Mouse (Mus musculus): Measurements from ENCODE around the gene Grin2d. TPM values are rescaled to one million over a fixed set of nuclear protein-coding genes. Genes with fewer than 3 reads are reported as not detected.

The Grin2d gene
- polyA plus RNA-seq, 1 experiment from 2014 or later = 0.37 TPM

GRCm38 (mm10) chr7:45819843-45820242 is 58.3 kb downstream of the Grin2d start:
- 13% methylated on average over 25 of the region's 25 CpGs for WGBS
- Histone ChIP-seq H3K4me2 (peak overlapping the region; percentile 64), H3K36me3 (peaks cover 22% of the 10 kb centered on the region), H3K9ac (peak overlapping the region; percentile 7; the same call in 1 of the 2 replicates), H3K27me3 (replicated peaks) (peaks cover 27% of the 10 kb centered on the region), H3K4me1 (replicated peaks) (peaks cover 12% of the 10 kb centered on the region), H3K27ac (ENCODE audit: poor library complexity, severe bottlenecking) (no peak overlapping the region), H3K9me3 (replicated peaks) (no peaks in the 10 kb centered on the region), H3K4me3 (peak overlapping the region; percentile 29; the same call in 1 of the 2 replicates)
- ATAC-seq (ENCODE audit: insufficient number of reproducible peaks, low FRiP score) = no peak

GRCm38 (mm10) chr7:45815984-45816351 is 62.2 kb downstream of the Grin2d start:
- H3K9ac ChIP-seq = no peak overlapping the region
- peaks cover 33% of the 10 kb centered on the region for H3K4me1 ChIP-seq (replicated peaks)

GRCm38 (mm10) chr7:45815323-45815983 is 62.7 kb downstream of the Grin2d start:
- H3K9me3 ChIP-seq (replicated peaks) = no peaks in the 10 kb centered on the region
- no peak overlapping the region for H3K9ac ChIP-seq
- no peak for ATAC-seq (ENCODE audit: insufficient number of reproducible peaks, low FRiP score)
- H3K27ac ChIP-seq (ENCODE audit: poor library complexity, severe bottlenecking) = no peak overlapping the region
- H3K27me3 ChIP-seq (replicated peaks) = peaks cover 22% of the 10 kb centered on the region
- peaks cover 33% of the 10 kb centered on the region for H3K4me1 ChIP-seq (replicated peaks)
- 68% methylated on average over 10 of the region's 10 CpGs for WGBS
- H3K36me3 ChIP-seq = peaks cover 26% of the 10 kb centered on the region
- peak overlapping the region; percentile 60; the same call in 1 of the 2 replicates for H3K4me2 ChIP-seq
- no peak overlapping the region for H3K4me3 ChIP-seq

More at GRCm38 (mm10) chr7:45815984-45816351, 62.2 kb downstream of the Grin2d start:
- H3K27ac ChIP-seq (ENCODE audit: poor library complexity, severe bottlenecking) = no peak overlapping the region
- H3K36me3 ChIP-seq = peaks cover 21% of the 10 kb centered on the region
- no peak overlapping the region for H3K4me3 ChIP-seq
- no peak for ATAC-seq (ENCODE audit: insufficient number of reproducible peaks, low FRiP score)
- no peak overlapping the region for H3K4me2 ChIP-seq
- peaks cover 25% of the 10 kb centered on the region for H3K27me3 ChIP-seq (replicated peaks)
- H3K9me3 ChIP-seq (replicated peaks) = no peaks in the 10 kb centered on the region
- 57% methylated on average over 2 of the region's 2 CpGs for WGBS

GRCm38 (mm10) chr7:45814841-45815240 is 63.3 kb downstream of the Grin2d start:
- Histone ChIP-seq H3K36me3 (peaks cover 32% of the 10 kb centered on the region), H3K27me3 (replicated peaks) (peaks cover 20% of the 10 kb centered on the region), H3K9me3 (replicated peaks) (no peaks in the 10 kb centered on the region), H3K27ac (ENCODE audit: poor library complexity, severe bottlenecking) (no peak overlapping the region), H3K4me3 (peak overlapping the region; percentile 94), H3K4me1 (replicated peaks) (peaks cover 30% of the 10 kb centered on the region), H3K4me2 (peak overlapping the region; percentile 60), H3K9ac (no peak overlapping the region)
- no peak for ATAC-seq (ENCODE audit: insufficient number of reproducible peaks, low FRiP score)
- 14% methylated on average over 5 of the region's 5 CpGs for WGBS

GRCm38 (mm10) chr7:45813787-45814779 is 64.1 kb downstream of the Grin2d start, which contains the start of gene Cyth2:
Cyth2 (minus strand) TSS chr7:45814581.
- peak within 1 kb of the TSS; percentile 94 for H3K4me3 ChIP-seq
- WGBS = 0% methylated on average over 79 of the region's 92 CpGs
- no peaks in the 10 kb centered on the region for H3K9me3 ChIP-seq (replicated peaks)
- peak within 1 kb of the TSS; percentile 98 for H3K9ac ChIP-seq
- H3K36me3 ChIP-seq = peaks cover 40% of the 10 kb centered on the region
- H3K4me1 ChIP-seq (replicated peaks) = peaks cover 28% of the 10 kb centered on the region
- peak within 1 kb of the TSS; percentile 82 for H3K4me2 ChIP-seq
- H3K27ac ChIP-seq (ENCODE audit: poor library complexity, severe bottlenecking) = peak within 1 kb of the TSS; percentile 100
- H3K27me3 ChIP-seq (replicated peaks) = peaks cover 15% of the 10 kb centered on the region
- peak; percentile 99 for ATAC-seq (ENCODE audit: insufficient number of reproducible peaks, low FRiP score)

GRCm38 (mm10) chr7:45812921-45813320 is 65.3 kb downstream of the Grin2d start:
- Histone ChIP-seq H3K27me3 (replicated peaks) (0 out of 2 replicates have a peak, but pooled peaks cover 4% of the 10 kb centered on the region), H3K4me3 (peak overlapping the region; percentile 94), H3K27ac (ENCODE audit: poor library complexity, severe bottlenecking) (no peak overlapping the region), H3K9me3 (replicated peaks) (no peaks in the 10 kb centered on the region), H3K4me1 (replicated peaks) (peaks cover 28% of the 10 kb centered on the region), H3K9ac (peak overlapping the region; percentile 98), H3K36me3 (peaks cover 51% of the 10 kb centered on the region), H3K4me2 (peak overlapping the region; percentile 82)
- ATAC-seq (ENCODE audit: insufficient number of reproducible peaks, low FRiP score) = no peak
- 83% methylated on average over 8 of the region's 8 CpGs for WGBS

- no peak for ATAC-seq (ENCODE audit: insufficient number of reproducible peaks, low FRiP score)
- H3K4me2 ChIP-seq = no peak overlapping the region
- no peak overlapping the region for H3K4me3 ChIP-seq
- no peak overlapping the region for H3K9ac ChIP-seq
- H3K4me1 ChIP-seq (replicated peaks) = peaks cover 19% of the 10 kb centered on the region
- H3K36me3 ChIP-seq = peaks cover 72% of the 10 kb centered on the region
- no peak overlapping the region for H3K27ac ChIP-seq (ENCODE audit: poor library complexity, severe bottlenecking)
- no peaks in the 10 kb centered on the region for H3K9me3 ChIP-seq (replicated peaks)
- WGBS = 83% methylated on average over 14 of the region's 14 CpGs
- H3K27me3 ChIP-seq (replicated peaks) = no peaks in the 10 kb centered on the region
Observed at GRCm38 (mm10) chr7:45809276-45810075, 68.7 kb downstream of the Grin2d start.

- 64% methylated on average over 11 of the region's 11 CpGs for WGBS
- H3K27ac ChIP-seq (ENCODE audit: poor library complexity, severe bottlenecking) = no peak overlapping the region
Observed at GRCm38 (mm10) chr7:45808471-45808870, 69.7 kb downstream of the Grin2d start.

GRCm38 (mm10) chr7:45805941-45806340 is 72.2 kb downstream of the Grin2d start:
- WGBS = 59% methylated on average over 5 of the region's 5 CpGs

More at GRCm38 (mm10) chr7:45808471-45808870, 69.7 kb downstream of the Grin2d start:
- ATAC-seq (ENCODE audit: insufficient number of reproducible peaks, low FRiP score) = peak; percentile 43; the same call in 1 of the 2 replicates
- no peak overlapping the region for H3K4me3 ChIP-seq
- no peak overlapping the region for H3K4me2 ChIP-seq
- peaks cover 72% of the 10 kb centered on the region for H3K36me3 ChIP-seq
- H3K9me3 ChIP-seq (replicated peaks) = no peaks in the 10 kb centered on the region
- no peaks in the 10 kb centered on the region for H3K27me3 ChIP-seq (replicated peaks)
- H3K4me1 ChIP-seq (replicated peaks) = peaks cover 19% of the 10 kb centered on the region
- no peak overlapping the region for H3K9ac ChIP-seq

GRCm38 (mm10) chr7:45802551-45802950 is 75.6 kb downstream of the Grin2d start:
- no peak overlapping the region for H3K27ac ChIP-seq (ENCODE audit: poor library complexity, severe bottlenecking)
- H3K4me2 ChIP-seq = no peak overlapping the region
- H3K36me3 ChIP-seq = peaks cover 18% of the 10 kb centered on the region
- H3K9me3 ChIP-seq (replicated peaks) = no peaks in the 10 kb centered on the region
- H3K4me1 ChIP-seq (replicated peaks) = peaks cover 22% of the 10 kb centered on the region
- WGBS = 86% methylated on average over 6 of the region's 6 CpGs
- H3K4me3 ChIP-seq = no peak overlapping the region
- ATAC-seq (ENCODE audit: insufficient number of reproducible peaks, low FRiP score) = no peak
- H3K27me3 ChIP-seq (replicated peaks) = peaks cover 34% of the 10 kb centered on the region
- no peak overlapping the region for H3K9ac ChIP-seq

More at GRCm38 (mm10) chr7:45805941-45806340, 72.2 kb downstream of the Grin2d start:
- peaks cover 3% of the 10 kb centered on the region; the same call in 1 of the 2 replicates for H3K4me1 ChIP-seq (replicated peaks)
- no peak for ATAC-seq (ENCODE audit: insufficient number of reproducible peaks, low FRiP score)
- H3K9me3 ChIP-seq (replicated peaks) = no peaks in the 10 kb centered on the region
- H3K4me2 ChIP-seq = no peak overlapping the region
- H3K4me3 ChIP-seq = no peak overlapping the region
- H3K27ac ChIP-seq (ENCODE audit: poor library complexity, severe bottlenecking) = no peak overlapping the region
- 0 out of 2 replicates have a peak, but pooled peaks cover 2% of the 10 kb centered on the region for H3K27me3 ChIP-seq (replicated peaks)
- no peak overlapping the region for H3K9ac ChIP-seq
- H3K36me3 ChIP-seq = peaks cover 51% of the 10 kb centered on the region
